Mouse (Mus musculus): ENCODE data around the gene Polr3h. TPM values are rescaled to one million over a fixed set of nuclear protein-coding genes. Genes with fewer than 3 reads are reported as not detected.
"Not testable (repeated sequence)": the region's sequence is repeated elsewhere in the genome, so short reads cannot be mapped to it uniquely, and the experiment has no call there.

Gene Polr3h
- total RNA-seq (2014; fragmentation: Nextera tagmentation) (6.8 and 8.4 TPM in 2 replicates), total RNA-seq (2017) (25.0 and 26.7 TPM in 2 replicates), polyA plus RNA-seq (2012) (36.8 and 62.8 TPM in 2 replicates)

DNA sequence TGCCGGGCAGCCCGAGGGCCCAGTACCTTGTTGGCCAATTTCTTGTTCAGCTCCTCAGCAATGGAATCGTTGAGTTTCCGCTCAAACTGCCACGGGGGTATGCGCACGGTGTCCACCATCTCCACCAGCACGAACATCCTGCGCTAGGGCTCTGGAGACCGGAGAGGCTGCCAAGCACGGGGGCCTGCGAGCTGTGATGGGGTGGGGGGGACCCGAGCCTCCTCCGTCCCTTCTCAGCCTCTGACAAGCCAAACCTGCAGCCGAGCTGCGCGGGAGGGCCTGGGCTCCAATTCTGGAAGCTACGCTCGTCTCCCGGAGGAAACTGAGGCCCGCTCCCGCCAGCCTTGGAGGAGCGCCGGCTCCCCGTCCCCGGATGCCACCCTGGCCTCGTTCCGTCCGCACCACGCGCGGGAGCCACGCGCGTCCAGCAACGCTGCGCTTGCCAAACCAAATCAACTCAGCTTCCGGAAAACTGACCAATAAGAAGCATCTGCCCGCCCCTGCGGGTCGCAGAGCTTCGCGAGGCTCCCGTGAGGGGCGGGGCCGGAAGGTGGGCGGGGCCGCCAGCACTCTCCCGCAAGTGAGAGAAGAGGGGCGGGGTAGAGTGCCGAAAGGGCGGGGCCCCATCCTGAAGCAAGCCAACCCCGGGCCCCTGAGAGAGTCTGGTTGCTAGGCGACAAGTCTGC is at the start of gene Polr3h:
Polr3h (minus strand) TSS at position 481 of the 686 bp plus-strand sequence.
- ATAC-seq (ENCODE audit: extremely low read depth, insufficient number of reproducible peaks, low FRiP score, poor library complexity, severe bottlenecking) = peak; percentile 90
- H3K27me3 ChIP-seq (ENCODE audit: insufficient read depth, low read length) = peaks cover 26% of the 10 kb centered on the region
- peaks cover 51% of the 10 kb centered on the region for H3K4me1 ChIP-seq (ENCODE audit: insufficient read depth, low read depth, low read length)
- peak within 1 kb of the TSS; percentile 81 for H3K4me3 ChIP-seq (ENCODE audit: low read depth, low read length)
- peaks cover 38% of the 10 kb centered on the region for H3K36me3 ChIP-seq (replicated peaks)
- peak; percentile 97 for DNase-seq (ENCODE audit: low spot score)
- no peaks in the 10 kb centered on the region for H3K9me3 ChIP-seq (replicated peaks)
- TF ChIP-seq GATA2 (IDR thresholded peaks at IDR 0.05; ENCODE audit: borderline replicate concordance, low read depth, low read length) (no peak), CTCF (IDR thresholded peaks at IDR 0.05; ENCODE audit: low read depth, low read length) (no peak), GATA1 (IDR thresholded peaks at IDR 0.05; ENCODE audit: borderline replicate concordance, low read length) (no peak), TAL1 (conservative IDR thresholded peaks at IDR 0.05; ENCODE audit: low read depth, low read length) (no peak), POLR2AphosphoS5 (IDR thresholded peaks at IDR 0.05; ENCODE audit: insufficient replicate concordance, low read depth, low read length) (no peak)

DNA sequence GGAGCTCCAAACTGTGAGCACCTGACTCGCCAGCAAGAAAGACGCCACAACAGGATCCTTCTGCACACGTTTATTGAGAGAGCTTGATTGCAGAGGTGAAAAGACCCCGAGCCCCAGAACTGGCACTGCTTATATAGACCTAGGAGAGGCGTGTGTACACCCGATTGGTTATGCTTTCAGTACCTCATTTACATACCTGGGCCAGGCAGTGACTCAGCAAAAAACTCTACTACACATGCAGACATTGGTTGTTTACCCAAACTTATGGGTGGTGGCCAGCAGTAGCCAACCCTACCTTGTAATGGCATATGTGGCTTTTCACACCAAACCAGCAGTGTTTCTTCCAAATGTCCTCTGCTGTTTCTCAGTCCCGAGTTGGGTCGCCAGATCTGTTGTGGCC is 49.1 kb upstream of the Polr3h start:
- not testable (repeated sequence) for H3K4me3 ChIP-seq (ENCODE audit: low read depth, low read length); H3K4me1 ChIP-seq (ENCODE audit: insufficient read depth, low read depth, low read length); H3K36me3 ChIP-seq (replicated peaks); H3K9me3 ChIP-seq (replicated peaks); H3K27me3 ChIP-seq (ENCODE audit: insufficient read depth, low read length); ATAC-seq (ENCODE audit: extremely low read depth, insufficient number of reproducible peaks, low FRiP score, poor library complexity, severe bottlenecking); DNase-seq (ENCODE audit: low spot score)

- not testable (repeated sequence) for ATAC-seq (ENCODE audit: extremely low read depth, insufficient number of reproducible peaks, low FRiP score, poor library complexity, severe bottlenecking); H3K4me3 ChIP-seq (ENCODE audit: low read depth, low read length); DNase-seq (ENCODE audit: low spot score); H3K36me3 ChIP-seq (replicated peaks); H3K27me3 ChIP-seq (ENCODE audit: insufficient read depth, low read length); H3K9me3 ChIP-seq (replicated peaks)
- H3K4me1 ChIP-seq (ENCODE audit: insufficient read depth, low read depth, low read length) = peaks cover 27% of the 10 kb centered on the region
Measured at GRCm38 (mm10) chr15:81970498-81970897, 44.5 kb upstream of the Polr3h start.

DNA sequence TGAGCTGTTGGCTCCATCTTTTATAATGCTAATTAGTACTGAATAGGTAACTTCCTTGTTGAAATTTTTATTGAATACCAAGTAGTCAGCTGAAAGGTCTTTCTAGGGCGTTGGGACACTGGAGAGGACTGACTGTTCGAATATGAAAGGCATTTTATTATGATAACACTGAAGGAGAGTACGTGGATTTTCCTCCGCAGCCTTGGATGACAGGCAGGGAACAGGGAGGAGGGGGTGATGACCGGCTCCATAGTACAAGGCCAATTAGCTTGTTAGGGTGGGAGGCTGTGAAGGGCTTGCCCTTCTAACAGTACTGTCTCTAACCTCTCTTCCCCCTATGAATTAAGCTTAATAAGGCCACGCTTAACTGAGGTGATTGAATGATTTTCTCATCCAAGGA is 43.6 kb upstream of the Polr3h start:
- DNase-seq (ENCODE audit: low spot score); H3K9me3 ChIP-seq (replicated peaks); H3K36me3 ChIP-seq (replicated peaks); H3K4me3 ChIP-seq (ENCODE audit: low read depth, low read length); ATAC-seq (ENCODE audit: extremely low read depth, insufficient number of reproducible peaks, low FRiP score, poor library complexity, severe bottlenecking); H3K27me3 ChIP-seq (ENCODE audit: insufficient read depth, low read length): not testable (repeated sequence)
- H3K4me1 ChIP-seq (ENCODE audit: insufficient read depth, low read depth, low read length) = peaks cover 23% of the 10 kb centered on the region

DNA sequence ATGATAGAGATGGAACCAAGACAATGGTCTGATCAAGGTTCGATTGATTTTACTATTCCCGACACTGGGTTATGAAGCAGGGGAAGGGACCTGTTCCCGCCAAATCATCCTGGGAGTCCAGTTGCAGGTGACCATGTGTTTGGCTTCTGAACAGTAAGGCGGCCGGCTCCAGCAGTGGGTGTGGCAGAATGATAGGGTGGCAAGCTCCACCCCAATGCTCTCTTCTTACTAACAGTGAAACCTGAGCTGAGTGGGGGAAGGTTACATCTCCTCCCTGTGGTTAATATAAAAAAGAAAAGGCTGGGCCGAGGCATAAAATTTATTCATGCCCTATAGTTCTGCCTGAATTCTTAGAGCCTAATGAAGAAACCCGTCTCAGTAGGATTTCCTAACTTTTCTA is 43.1 kb upstream of the Polr3h start:
- Histone ChIP-seq H3K9me3 (replicated peaks) (no peaks in the 10 kb centered on the region), H3K36me3 (replicated peaks) (no peaks in the 10 kb centered on the region), H3K27me3 (ENCODE audit: insufficient read depth, low read length) (no peaks in the 10 kb centered on the region), H3K4me3 (ENCODE audit: low read depth, low read length) (no peak overlapping the region; the same call in 1 of the 2 replicates), H3K4me1 (ENCODE audit: insufficient read depth, low read depth, low read length) (peaks cover 23% of the 10 kb centered on the region)
- peak; percentile 28; the same call in 1 of the 2 replicates for ATAC-seq (ENCODE audit: extremely low read depth, insufficient number of reproducible peaks, low FRiP score, poor library complexity, severe bottlenecking)
- no peak for TF ChIP-seq GATA1 (IDR thresholded peaks at IDR 0.05; ENCODE audit: borderline replicate concordance, low read length)
- no peak for TF ChIP-seq TAL1 (conservative IDR thresholded peaks at IDR 0.05; ENCODE audit: low read depth, low read length)
- no peak for TF ChIP-seq CTCF (IDR thresholded peaks at IDR 0.05; ENCODE audit: low read depth, low read length)
- no peak for TF ChIP-seq POLR2AphosphoS5 (IDR thresholded peaks at IDR 0.05; ENCODE audit: insufficient replicate concordance, low read depth, low read length)
- no peak for TF ChIP-seq GATA2 (IDR thresholded peaks at IDR 0.05; ENCODE audit: borderline replicate concordance, low read depth, low read length)
- DNase-seq (ENCODE audit: low spot score) = no peak

GRCm38 (mm10) chr15:81968447-81968846 is 42.4 kb upstream of the Polr3h start:
- no peak for ATAC-seq (ENCODE audit: extremely low read depth, insufficient number of reproducible peaks, low FRiP score, poor library complexity, severe bottlenecking)
- no peaks in the 10 kb centered on the region for H3K9me3 ChIP-seq (replicated peaks)
- H3K4me1 ChIP-seq (ENCODE audit: insufficient read depth, low read depth, low read length) = peaks cover 23% of the 10 kb centered on the region
- H3K27me3 ChIP-seq (ENCODE audit: insufficient read depth, low read length) = no peaks in the 10 kb centered on the region
- no peak for DNase-seq (ENCODE audit: low spot score)
- TF ChIP-seq POLR2AphosphoS5 (IDR thresholded peaks at IDR 0.05; ENCODE audit: insufficient replicate concordance, low read depth, low read length) (no peak), TAL1 (conservative IDR thresholded peaks at IDR 0.05; ENCODE audit: low read depth, low read length) (no peak), GATA1 (IDR thresholded peaks at IDR 0.05; ENCODE audit: borderline replicate concordance, low read length) (no peak), GATA2 (IDR thresholded peaks at IDR 0.05; ENCODE audit: borderline replicate concordance, low read depth, low read length) (no peak), CTCF (IDR thresholded peaks at IDR 0.05; ENCODE audit: low read depth, low read length) (no peak)
- H3K36me3 ChIP-seq (replicated peaks) = no peaks in the 10 kb centered on the region
- no peak overlapping the region for H3K4me3 ChIP-seq (ENCODE audit: low read depth, low read length)

- H3K4me3 ChIP-seq (ENCODE audit: low read depth, low read length) = no peak overlapping the region
- H3K9me3 ChIP-seq (replicated peaks) = no peaks in the 10 kb centered on the region
- H3K27me3 ChIP-seq (ENCODE audit: insufficient read depth, low read length) = no peaks in the 10 kb centered on the region
- TF ChIP-seq TAL1 (conservative IDR thresholded peaks at IDR 0.05; ENCODE audit: low read depth, low read length) (no peak), GATA2 (IDR thresholded peaks at IDR 0.05; ENCODE audit: borderline replicate concordance, low read depth, low read length) (no peak), POLR2AphosphoS5 (IDR thresholded peaks at IDR 0.05; ENCODE audit: insufficient replicate concordance, low read depth, low read length) (no peak), CTCF (IDR thresholded peaks at IDR 0.05; ENCODE audit: low read depth, low read length) (no peak), GATA1 (IDR thresholded peaks at IDR 0.05; ENCODE audit: borderline replicate concordance, low read length) (no peak)
- no peak for DNase-seq (ENCODE audit: low spot score)
- no peaks in the 10 kb centered on the region for H3K36me3 ChIP-seq (replicated peaks)
- no peak for ATAC-seq (ENCODE audit: extremely low read depth, insufficient number of reproducible peaks, low FRiP score, poor library complexity, severe bottlenecking)
- H3K4me1 ChIP-seq (ENCODE audit: insufficient read depth, low read depth, low read length) = peaks cover 23% of the 10 kb centered on the region
Measured at GRCm38 (mm10) chr15:81967821-81968220, 41.8 kb upstream of the Polr3h start.
